Mouse (Mus musculus) left cerebral cortex, adult 2 months (tissue): ENCODE measurements around the gene Calm5. TPM values are rescaled to one million over a fixed set of nuclear protein-coding genes. Genes with fewer than 3 reads are reported as not detected.
"Not testable (repeated sequence)": the region's sequence is repeated elsewhere in the genome, so short reads cannot be mapped to it uniquely, and the experiment has no call there.

Source experiments
- DNase-seq, 2 experiments: peaks; one replicate each; pipeline ENCODE4 v3.0.0; 2021 to 2022; ENCODE audit warnings: low spot score in 2 of 2, mixed read lengths in 1 of 2; ENCODE audit errors: extremely low spot score in 1 of 2
- H3K27ac ChIP-seq: fragments of 200-600 bp; 2 replicates; pipeline ENCODE4 v1.8.1; 2022
- H3K4me3 ChIP-seq: fragments of 200-600 bp; 2 replicates; pipeline ENCODE4 v1.8.1; 2022
- CTCF ChIP-seq: fragments of 200-600 bp; IDR thresholded peaks from 2 replicates; pipeline ENCODE4 v1.8.1; 2022; ENCODE audit warnings: antibody characterized with exemption, mild to moderate bottlenecking, moderate library complexity
- intact Hi-C: fragments of 180-260 bp; cut with DNase I; formaldehyde crosslinking; loops from one replicate; pipeline ENCODE4 v1.15.1; 2025
- long read RNA-seq, 2 experiments: library from polyadenylated mRNA; stranded (forward); transcript quantifications; one replicate each; pipeline ENCODE4 v2.0.0; 2021; ENCODE audit warnings: borderline mapping rate in 2 of 2
- total RNA-seq, 2 experiments: library from RNA; stranded (reverse); gene quantifications; 2 replicates each; pipeline ENCODE4 v1.2.3; 2021

The Calm5 gene
- total RNA-seq, result not detected
- long read RNA-seq, experiment 1, result 0 reads
- long read RNA-seq, experiment 2, result 0 reads

GRCm38 (mm10) chr13:3853648-3854333, at the start of gene Calm5:
Gene Calm5, plus strand, starts transcription at chr13:3854173.
- intact Hi-C loops, H3K27ac ChIP-seq, DNase-seq, H3K4me3 ChIP-seq: not testable (repeated sequence)

DNA sequence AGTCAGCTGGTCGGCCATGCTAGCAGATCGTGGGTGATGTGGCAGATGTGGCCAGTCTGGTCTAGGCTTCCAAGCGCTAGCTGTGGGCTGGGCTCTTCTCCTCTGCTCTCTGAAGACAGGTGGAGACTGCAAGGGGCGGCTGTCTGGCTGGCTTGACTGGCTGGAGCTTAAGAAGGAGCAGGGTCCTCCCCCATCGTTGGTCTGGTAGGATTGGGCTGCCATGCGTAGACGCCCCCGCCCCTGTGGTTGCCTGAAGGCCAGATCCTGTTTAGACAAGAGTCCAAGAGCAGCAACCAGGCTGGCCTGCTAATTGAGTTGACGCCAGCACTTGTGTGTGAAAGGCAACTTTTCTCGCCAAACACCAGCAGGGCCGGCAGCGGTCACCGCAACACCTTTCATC, 49.8 kb upstream of the Calm5 start, which contains the start of gene Calml3:
Gene Calml3 (minus strand): TSS at position 131 of the 400 bp plus-strand sequence.
- no peak within 1 kb of the TSS for H3K4me3 ChIP-seq
- no peak for TF ChIP-seq CTCF
- intact Hi-C loops, result no loop called here
- H3K27ac ChIP-seq, result no peak within 1 kb of the TSS
- no peak for DNase-seq

- no peak for TF ChIP-seq CTCF
- intact Hi-C loops, result no loop called here
- Histone ChIP-seq H3K27ac (no peak overlapping the region), H3K4me3 (no peak overlapping the region)
- DNase-seq, result no peak
Measured at GRCm38 (mm10) chr13:3805132-3805531, 48.8 kb upstream of the Calm5 start.

- no peak overlapping the region for H3K27ac ChIP-seq
- intact Hi-C loops, result no loop called here
- TF ChIP-seq CTCF, result no peak
- no peak for DNase-seq
- no peak overlapping the region for H3K4me3 ChIP-seq
Measured at GRCm38 (mm10) chr13:3805638-3806037, 48.3 kb upstream of the Calm5 start.

- intact Hi-C loops, result no loop called here
- no peak for TF ChIP-seq CTCF
- DNase-seq, result no peak
- Histone ChIP-seq H3K27ac (no peak overlapping the region), H3K4me3 (no peak overlapping the region)
Measured at GRCm38 (mm10) chr13:3807131-3807827, 46.7 kb upstream of the Calm5 start.

- intact Hi-C loops, result no loop called here
- DNase-seq, result no peak
- Histone ChIP-seq H3K4me3 (no peak overlapping the region), H3K27ac (no peak overlapping the region)
- TF ChIP-seq CTCF, result no peak
Measured at GRCm38 (mm10) chr13:3818012-3818739, 35.8 kb upstream of the Calm5 start.

GRCm38 (mm10) chr13:3818740-3819076, 35.3 kb upstream of the Calm5 start:
- TF ChIP-seq CTCF, result no peak
- no peak for DNase-seq
- intact Hi-C loops, result no loop called here
- Histone ChIP-seq H3K4me3 (no peak overlapping the region), H3K27ac (no peak overlapping the region)

DNA sequence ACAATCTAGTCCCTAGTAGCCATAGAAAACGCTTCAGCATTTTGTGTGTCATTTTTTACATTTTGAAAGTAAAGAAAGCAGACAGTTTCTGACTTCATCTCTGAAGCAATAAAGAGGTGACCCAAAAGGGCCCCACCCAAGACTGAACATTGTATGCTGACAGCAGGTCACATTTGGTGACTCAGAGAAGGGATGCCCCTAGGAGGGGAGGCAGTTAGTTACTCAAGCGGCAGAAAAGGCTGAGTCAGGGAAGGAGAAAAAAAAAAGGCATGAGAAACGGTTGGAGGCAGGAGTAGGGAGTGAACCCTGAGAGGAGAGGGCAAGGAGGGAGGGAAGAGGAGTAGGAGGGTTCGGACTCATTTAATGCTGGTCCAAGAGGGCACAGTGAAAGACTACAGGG, 31.9 kb upstream of the Calm5 start:
- no peak overlapping the region for H3K27ac ChIP-seq
- intact Hi-C loops, result no loop called here
- H3K4me3 ChIP-seq, result no peak overlapping the region
- TF ChIP-seq CTCF, result no peak
- DNase-seq, result no peak

GRCm38 (mm10) chr13:3825726-3826125, 28.2 kb upstream of the Calm5 start:
- H3K4me3 ChIP-seq, result no peak overlapping the region
- no peak for DNase-seq
- no peak overlapping the region for H3K27ac ChIP-seq
- no peak for TF ChIP-seq CTCF
- intact Hi-C loops, result no loop called here

DNA sequence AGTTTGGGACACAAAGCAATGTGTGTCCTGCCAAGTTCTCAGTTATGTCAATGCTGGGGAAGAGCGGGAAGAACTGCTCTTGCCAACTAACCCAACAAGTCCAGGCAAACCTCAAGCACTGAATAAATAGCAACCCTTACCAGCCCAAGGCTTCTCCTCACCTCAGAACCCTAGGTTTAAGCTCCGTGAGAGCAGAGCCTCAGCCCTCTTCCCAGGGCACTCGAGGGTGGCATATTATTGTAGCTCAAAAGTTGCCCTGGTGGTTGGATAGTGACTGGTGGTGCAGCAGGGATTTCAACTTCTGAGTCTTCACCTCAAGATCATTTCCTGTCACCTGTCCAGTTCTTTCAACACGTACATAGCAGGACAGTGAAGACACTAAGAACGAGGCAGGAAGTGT, 22.4 kb upstream of the Calm5 start:
- no peak for DNase-seq
- TF ChIP-seq CTCF, result no peak
- Histone ChIP-seq H3K27ac (no peak overlapping the region), H3K4me3 (no peak overlapping the region)
- intact Hi-C loops, result no loop called here

GRCm38 (mm10) chr13:3831994-3832393, 22.0 kb upstream of the Calm5 start:
- DNase-seq, result no peak
- no peak for TF ChIP-seq CTCF
- Histone ChIP-seq H3K27ac (no peak overlapping the region), H3K4me3 (no peak overlapping the region)
- intact Hi-C loops, result no loop called here

DNA sequence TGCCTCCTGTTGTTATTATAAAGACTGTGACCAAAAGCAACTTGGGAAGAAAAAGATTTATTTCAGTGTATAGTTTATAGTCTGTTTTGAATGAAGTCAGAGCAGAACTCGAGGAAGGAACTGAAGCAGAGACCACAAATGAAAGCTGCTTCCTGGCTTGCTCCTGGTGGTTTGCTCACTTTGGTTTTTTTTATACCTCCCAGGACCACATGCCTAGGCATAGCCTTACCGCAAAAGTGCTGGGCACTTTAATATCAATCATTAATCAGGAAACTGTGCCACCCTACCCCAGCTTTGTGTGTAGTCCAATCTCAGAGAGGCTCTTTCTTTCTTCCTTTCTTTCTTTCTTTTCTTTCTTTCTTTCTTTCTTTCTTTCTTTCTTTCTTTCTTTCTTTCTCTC, 21.5 kb upstream of the Calm5 start:
- no peak for TF ChIP-seq CTCF
- intact Hi-C loops, result no loop called here
- Histone ChIP-seq H3K27ac (no peak overlapping the region), H3K4me3 (no peak overlapping the region)
- DNase-seq, result no peak

GRCm38 (mm10) chr13:3833644-3834043, 20.3 kb upstream of the Calm5 start:
- H3K27ac ChIP-seq, DNase-seq, H3K4me3 ChIP-seq, intact Hi-C loops: not testable (repeated sequence)

- H3K27ac ChIP-seq, DNase-seq, H3K4me3 ChIP-seq, intact Hi-C loops: not testable (repeated sequence)
Measured at GRCm38 (mm10) chr13:3837312-3837807, 16.6 kb upstream of the Calm5 start, which contains the start of gene Calm4. Gene Calm4, plus strand, starts transcription at chr13:3837757.

- intact Hi-C loops, H3K4me3 ChIP-seq, DNase-seq, H3K27ac ChIP-seq: not testable (repeated sequence)
Measured at GRCm38 (mm10) chr13:3840662-3841061, 13.3 kb upstream of the Calm5 start.
